Mouse (Mus musculus) CD4-positive naive resting alpha-beta T cell, adult 76 days (primary cell): ENCODE measurements around the gene Dhx36. TPM values are rescaled to one million over a fixed set of nuclear protein-coding genes. Genes with fewer than 3 reads are reported as not detected.

Experiments
- total RNA-seq: library from RNA; stranded (reverse); gene quantifications from one replicate; pipeline ENCODE4 v1.2.4, GENCODE M21; 2023

Gene Dhx36
- total RNA-seq = 74.7 TPM

DNA sequence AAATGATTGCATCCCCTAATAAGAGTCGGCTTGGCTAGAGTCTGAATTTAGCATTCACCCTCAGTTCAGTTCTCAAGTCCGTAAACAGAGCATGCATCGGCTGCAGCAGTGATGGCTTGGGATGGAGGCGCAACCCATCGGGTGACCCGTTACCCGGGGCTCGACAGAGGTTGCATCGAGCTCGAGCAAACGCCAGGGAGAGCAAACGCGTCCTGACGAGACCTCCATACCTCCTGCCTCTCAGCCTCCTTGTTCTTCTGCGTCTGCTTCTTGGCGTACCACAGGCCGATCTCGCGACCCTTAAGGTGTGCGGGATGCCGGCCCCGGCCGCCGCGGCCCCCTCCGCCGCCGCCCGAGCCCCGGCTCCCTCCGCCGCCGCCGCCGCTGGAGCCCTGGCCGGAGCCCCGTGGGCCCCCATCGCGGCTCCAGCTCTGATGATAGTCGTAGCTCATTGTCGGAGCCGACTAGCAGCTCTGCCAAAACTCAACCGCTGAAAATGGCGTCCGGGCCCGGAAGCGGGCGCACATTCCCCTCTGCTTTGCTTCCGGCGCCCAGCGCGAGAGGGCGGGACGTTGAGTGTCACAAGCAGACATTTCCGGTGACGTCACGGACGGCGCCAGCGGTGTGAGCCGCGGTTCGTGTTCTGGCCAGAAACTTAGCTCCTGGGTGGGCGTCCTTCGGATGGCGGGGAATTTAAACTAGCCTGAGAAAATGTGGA lies at the start of gene Dhx36:
TSS of gene Dhx36 (minus strand) at position 517 of the 718 bp plus-strand sequence.

Other genes with a start within 250 kb of the Dhx36 start
- 0.32 TPM for gene Arhgef26, start 168.7 kb downstream of the Dhx36 start, total RNA-seq
- gene Gpr149, start 98.1 kb upstream of the Dhx36 start, total RNA-seq = not detected